Mouse (Mus musculus): ENCODE data around the gene Gins1.

GRCm38 (mm10) chr2:150867021-150867420 lies 38.2 kb upstream of the Gins1 start:
- no peak for TF ChIP-seq CTCF (IDR thresholded peaks at IDR 0.05; ENCODE audit: borderline replicate concordance, extremely low read depth, insufficient read depth, insufficient read length)
- no peak for TF ChIP-seq POLR2A (IDR thresholded peaks at IDR 0.05; ENCODE audit: borderline replicate concordance, extremely low read depth, insufficient read depth, insufficient read length, poor library complexity, severe bottlenecking)
